Mouse (Mus musculus) stomach, embryonic 15.5 days (tissue): ENCODE results near the gene Pappa. TPM values are rescaled to one million over a fixed set of nuclear protein-coding genes. Genes with fewer than 3 reads are reported as not detected.
A peak's percentile ranks its signal among the peaks of the same experiment; 100 is the strongest.

Experiments
- ATAC-seq: fragments of 200-750 bp; cut with Nextera tagmentation; 2 replicates; pipeline ENCODE4 v1.8.0; 2017; ENCODE audit warnings: low read depth, moderate number of reproducible peaks, moderate TSS enrichment; ENCODE audit not compliant: insufficient read depth, low FRiP score
- H3K27ac ChIP-seq: fragments of 300-500 bp; sonication (generic); 2 replicates; pipeline ENCODE4 v1.5.1; 2015; ENCODE audit warnings: mild to moderate bottlenecking, inconsistent platforms
- H3K27me3 ChIP-seq: fragments of 300-500 bp; sonication (generic); replicated peaks from 2 replicates; pipeline ENCODE4 v1.6.1; 2015; ENCODE audit warnings: inconsistent platforms
- H3K36me3 ChIP-seq: fragments of 300-500 bp; sonication (generic); 2 replicates; pipeline ENCODE4 v1.6.1; 2015; ENCODE audit warnings: inconsistent platforms
- H3K4me1 ChIP-seq: fragments of 300-500 bp; sonication (generic); 2 replicates; pipeline ENCODE4 v1.6.1; 2015; ENCODE audit warnings: inconsistent platforms
- H3K4me2 ChIP-seq: fragments of 300-500 bp; sonication (generic); 2 replicates; pipeline ENCODE4 v1.6.1; 2015; ENCODE audit warnings: mild to moderate bottlenecking, inconsistent platforms
- H3K4me3 ChIP-seq: fragments of 300-500 bp; sonication (generic); replicated peaks from 2 replicates; pipeline ENCODE4 v1.5.1; 2015; ENCODE audit warnings: inconsistent platforms
- H3K9ac ChIP-seq: fragments of 300-500 bp; sonication (generic); 2 replicates; pipeline ENCODE4 v1.6.1; 2015; ENCODE audit warnings: inconsistent platforms
- H3K9me3 ChIP-seq: fragments of 300-500 bp; sonication (generic); 2 replicates; pipeline ENCODE4 v1.6.1; 2016; ENCODE audit warnings: inconsistent platforms
- WGBS: fragments of 180-500 bp; shearing (Covaris S2); methylation state at CpG from one replicate; pipeline ENCODE4 v1.1.7; 2015; 5-methylcytosine and 5-hydroxymethylcytosine counted together
- polyA plus RNA-seq: library from polyadenylated mRNA; unstranded; fragments of >200 nt; fragmentation: Nextera tagmentation; extraction: Ambion mirVana; gene quantifications from 2 replicates; pipeline ENCODE4 v1.2.1, GENCODE M21; 2015

The Pappa gene
- polyA plus RNA-seq, 1 experiment from 2014 or later, result 1.1 TPM

GRCm38 (mm10) chr4:65178146-65178545 lies 54.2 kb downstream of the Pappa start:
- 14% methylated on average over 1 of the region's 1 CpGs for WGBS
- no peak overlapping the region for H3K4me3 ChIP-seq
- no peaks in the 10 kb centered on the region for H3K36me3 ChIP-seq
- no peak overlapping the region for H3K9ac ChIP-seq
- no peaks in the 10 kb centered on the region for H3K9me3 ChIP-seq
- no peaks in the 10 kb centered on the region for H3K4me1 ChIP-seq
- ATAC-seq, result no peak
- H3K27ac ChIP-seq, result no peak overlapping the region
- H3K27me3 ChIP-seq, result no peaks in the 10 kb centered on the region
- no peak overlapping the region for H3K4me2 ChIP-seq

GRCm38 (mm10) chr4:65187236-65187635 lies 63.3 kb downstream of the Pappa start:
- H3K27ac ChIP-seq, result no peak overlapping the region
- 54% methylated on average over 2 of the region's 2 CpGs for WGBS
- H3K4me1 ChIP-seq, result no peaks in the 10 kb centered on the region
- no peaks in the 10 kb centered on the region for H3K36me3 ChIP-seq
- H3K4me2 ChIP-seq, result no peak overlapping the region
- ATAC-seq, result no peak
- H3K9ac ChIP-seq, result no peak overlapping the region
- no peaks in the 10 kb centered on the region for H3K9me3 ChIP-seq
- H3K27me3 ChIP-seq, result no peaks in the 10 kb centered on the region
- no peak overlapping the region for H3K4me3 ChIP-seq

DNA sequence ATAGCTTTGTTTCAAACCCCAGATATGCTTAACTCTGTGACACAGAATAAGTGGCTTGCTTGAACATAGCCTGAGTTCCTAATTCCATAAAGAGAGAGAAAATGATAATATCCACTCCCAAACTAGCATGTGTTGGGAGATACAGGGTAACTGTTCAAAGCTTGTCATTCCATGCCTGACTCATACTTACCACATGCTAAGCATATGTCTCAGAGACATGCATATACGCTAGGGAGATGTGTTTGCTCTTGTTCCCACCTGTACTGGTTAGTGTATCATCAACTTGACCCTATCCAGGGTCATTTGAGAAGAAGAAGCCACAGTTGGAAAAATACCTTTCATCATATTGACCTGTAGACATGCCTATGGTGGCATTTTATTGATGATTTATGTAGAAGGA lies 63.7 kb downstream of the Pappa start:
- H3K4me1 ChIP-seq, result no peaks in the 10 kb centered on the region
- no peaks in the 10 kb centered on the region for H3K9me3 ChIP-seq
- no peaks in the 10 kb centered on the region for H3K27me3 ChIP-seq
- H3K4me2 ChIP-seq, result no peak overlapping the region
- no peak for ATAC-seq
- no peak overlapping the region for H3K4me3 ChIP-seq
- no peak overlapping the region for H3K9ac ChIP-seq
- H3K27ac ChIP-seq, result no peak overlapping the region
- 87% methylated on average over 1 of the region's 1 CpGs for WGBS
- no peaks in the 10 kb centered on the region for H3K36me3 ChIP-seq

GRCm38 (mm10) chr4:65188921-65189485 lies 65.0 kb downstream of the Pappa start:
- 0 out of 2 replicates have a peak, but pooled peaks have one; percentile 22 for ATAC-seq

GRCm38 (mm10) chr4:65192810-65193209 lies 68.8 kb downstream of the Pappa start:
- H3K9me3 ChIP-seq, result no peaks in the 10 kb centered on the region
- no peak for ATAC-seq
- WGBS, result 69% methylated on average over 3 of the region's 3 CpGs
- H3K4me1 ChIP-seq, result no peaks in the 10 kb centered on the region
- H3K9ac ChIP-seq, result no peak overlapping the region
- H3K27me3 ChIP-seq, result no peaks in the 10 kb centered on the region
- no peak overlapping the region for H3K4me3 ChIP-seq
- H3K4me2 ChIP-seq, result no peak overlapping the region
- no peaks in the 10 kb centered on the region for H3K36me3 ChIP-seq
- H3K27ac ChIP-seq, result no peak overlapping the region

More at GRCm38 (mm10) chr4:65188921-65189485, 65.0 kb downstream of the Pappa start:
- Histone ChIP-seq H3K36me3 (no peaks in the 10 kb centered on the region), H3K9ac (no peak overlapping the region), H3K4me3 (no peak overlapping the region), H3K9me3 (no peaks in the 10 kb centered on the region), H3K27me3 (no peaks in the 10 kb centered on the region), H3K4me2 (no peak overlapping the region), H3K27ac (no peak overlapping the region), H3K4me1 (no peaks in the 10 kb centered on the region)
- WGBS, result 60% methylated on average over 6 of the region's 6 CpGs

GRCm38 (mm10) chr4:65195971-65196370 lies 72.0 kb downstream of the Pappa start:
- Histone ChIP-seq H3K4me2 (no peak overlapping the region), H3K9me3 (no peaks in the 10 kb centered on the region), H3K27ac (no peak overlapping the region), H3K4me3 (no peak overlapping the region), H3K9ac (no peak overlapping the region), H3K27me3 (no peaks in the 10 kb centered on the region), H3K36me3 (no peaks in the 10 kb centered on the region), H3K4me1 (no peaks in the 10 kb centered on the region)
- 82% methylated on average over 1 of the region's 1 CpGs for WGBS
- no peak for ATAC-seq

- H3K4me1 ChIP-seq, result no peaks in the 10 kb centered on the region
- no peaks in the 10 kb centered on the region for H3K36me3 ChIP-seq
- H3K4me3 ChIP-seq, result no peak overlapping the region
- no peaks in the 10 kb centered on the region for H3K27me3 ChIP-seq
- ATAC-seq, result no peak
- WGBS, result 74% methylated on average over 5 of the region's 5 CpGs
- H3K27ac ChIP-seq, result no peak overlapping the region
- H3K9ac ChIP-seq, result no peak overlapping the region
- no peaks in the 10 kb centered on the region for H3K9me3 ChIP-seq
- H3K4me2 ChIP-seq, result no peak overlapping the region
These were observed 79.7 kb downstream of the Pappa start for GRCm38 (mm10) chr4:65203666-65204065.

- Histone ChIP-seq H3K27me3 (no peaks in the 10 kb centered on the region), H3K4me3 (no peak overlapping the region), H3K9ac (no peak overlapping the region), H3K27ac (no peak overlapping the region), H3K9me3 (no peaks in the 10 kb centered on the region), H3K36me3 (no peaks in the 10 kb centered on the region), H3K4me1 (no peaks in the 10 kb centered on the region), H3K4me2 (no peak overlapping the region)
- ATAC-seq, result no peak
- WGBS, result 68% methylated on average over 2 of the region's 2 CpGs
These were observed 81.5 kb downstream of the Pappa start for GRCm38 (mm10) chr4:65205446-65205845.

- Histone ChIP-seq H3K4me3 (no peak overlapping the region), H3K4me2 (no peak overlapping the region), H3K4me1 (no peaks in the 10 kb centered on the region), H3K9me3 (no peaks in the 10 kb centered on the region), H3K27me3 (no peaks in the 10 kb centered on the region), H3K9ac (no peak overlapping the region), H3K36me3 (no peaks in the 10 kb centered on the region), H3K27ac (no peak overlapping the region)
- peak; percentile 39; the same call in 1 of the 2 replicates for ATAC-seq
- 30% methylated on average over 3 of the region's 3 CpGs for WGBS
These were observed 85.5 kb downstream of the Pappa start for GRCm38 (mm10) chr4:65209369-65210015.

GRCm38 (mm10) chr4:65216682-65217081 lies 92.7 kb downstream of the Pappa start:
- Histone ChIP-seq H3K27me3 (no peaks in the 10 kb centered on the region), H3K36me3 (no peaks in the 10 kb centered on the region), H3K9me3 (no peaks in the 10 kb centered on the region), H3K9ac (no peak overlapping the region), H3K4me3 (no peak overlapping the region), H3K4me1 (no peaks in the 10 kb centered on the region; the same call in 1 of the 2 replicates), H3K4me2 (no peak overlapping the region), H3K27ac (no peak overlapping the region)
- ATAC-seq, result no peak
- WGBS, result 32% methylated on average over 3 of the region's 3 CpGs

- 29% methylated on average over 9 of the region's 9 CpGs for whole genome bisulfite sequencing
- Histone ChIP-seq H3K9me3 (no peaks in the 10 kb centered on the region), H3K9ac (no peak overlapping the region), H3K4me2 (peak overlapping the region; percentile 12), H3K4me1 (no peaks in the 10 kb centered on the region; the same call in 1 of the 2 replicates), H3K27ac (no peak overlapping the region), H3K36me3 (no peaks in the 10 kb centered on the region), H3K4me3 (no peak overlapping the region), H3K27me3 (no peaks in the 10 kb centered on the region)
- ATAC-seq, result no peak
These were observed 93.8 kb downstream of the Pappa start for GRCm38 (mm10) chr4:65217651-65218364.

- Histone ChIP-seq H3K27me3 (no peaks in the 10 kb centered on the region), H3K36me3 (no peaks in the 10 kb centered on the region), H3K27ac (no peak overlapping the region), H3K9ac (no peak overlapping the region), H3K4me3 (no peak overlapping the region), H3K4me2 (no peak overlapping the region), H3K4me1 (no peaks in the 10 kb centered on the region), H3K9me3 (no peaks in the 10 kb centered on the region)
- ATAC-seq, result no peak
- WGBS, result 88% methylated on average over 4 of the region's 4 CpGs
These were observed 99.9 kb downstream of the Pappa start for GRCm38 (mm10) chr4:65223901-65224300.
